Mouse (Mus musculus): Measurements from ENCODE around the gene Dpf3.

Gene Dpf3

DNA sequence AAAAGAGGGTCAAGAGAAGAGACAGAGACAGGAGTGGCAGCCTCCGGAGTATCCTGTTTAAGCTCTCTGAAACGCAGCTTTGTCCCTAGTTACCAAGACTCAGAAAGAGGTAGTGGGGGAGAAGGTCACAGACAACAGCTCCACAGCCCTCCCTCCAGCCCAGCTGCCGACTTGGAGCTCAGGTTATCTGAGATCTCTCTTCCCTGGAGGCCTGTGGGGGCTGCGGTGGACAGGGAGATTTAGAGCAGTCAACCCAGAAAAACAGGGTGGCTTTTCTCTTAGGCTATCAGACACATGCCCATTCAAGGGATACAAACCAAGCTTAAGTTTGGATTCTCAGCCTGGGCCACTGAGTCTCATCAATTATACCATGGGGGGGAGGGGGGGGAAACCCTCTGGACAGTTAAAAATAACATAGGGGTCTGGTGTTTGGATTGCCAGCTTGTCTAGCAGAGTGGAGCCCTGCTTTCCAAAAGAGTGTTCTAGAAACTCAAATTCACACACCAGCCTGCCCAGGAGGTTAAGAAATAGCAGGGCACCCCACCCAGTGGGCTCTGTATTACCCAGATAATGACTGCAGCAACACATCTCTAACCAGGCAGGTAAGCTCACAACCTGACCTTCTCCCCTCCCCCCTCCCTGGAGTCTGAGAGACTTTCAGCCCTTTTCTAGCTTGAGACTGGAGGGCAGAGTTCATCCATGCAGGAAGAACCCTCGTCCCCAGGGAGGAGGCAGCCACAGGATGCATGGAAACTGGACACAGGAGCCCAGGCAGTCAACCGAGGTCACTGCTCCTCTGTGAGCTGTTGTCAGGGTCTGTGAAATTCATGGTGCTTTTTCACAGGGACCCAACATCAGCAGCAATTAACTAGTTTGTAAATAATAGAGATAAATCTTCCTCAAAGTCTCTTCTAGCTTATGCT lies 20.7 kb downstream of the Dpf3 start:
- DNase-seq (ENCODE audit: low read depth, low spot score): no peak

DNA sequence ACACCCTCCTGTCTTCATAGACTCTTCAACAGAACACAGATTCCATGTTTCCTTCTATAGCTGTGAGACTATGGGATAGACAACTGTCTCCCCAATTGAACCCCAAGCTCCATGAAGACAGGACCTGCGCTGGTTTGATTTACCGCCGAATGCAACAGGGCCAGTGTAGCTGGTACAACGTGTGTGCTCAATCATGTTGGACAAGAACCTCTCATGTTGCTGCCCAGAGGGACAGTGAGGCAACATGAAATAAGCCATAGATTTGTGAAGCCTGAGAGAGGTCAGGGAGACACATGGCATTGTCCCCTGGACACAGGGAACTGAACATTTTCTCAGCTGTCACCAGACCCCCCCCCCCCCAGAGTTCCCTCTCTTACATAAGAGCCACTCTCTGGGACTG lies 21.5 kb downstream of the Dpf3 start:
- no peak for DNase-seq (ENCODE audit: low read depth, low spot score)

DNA sequence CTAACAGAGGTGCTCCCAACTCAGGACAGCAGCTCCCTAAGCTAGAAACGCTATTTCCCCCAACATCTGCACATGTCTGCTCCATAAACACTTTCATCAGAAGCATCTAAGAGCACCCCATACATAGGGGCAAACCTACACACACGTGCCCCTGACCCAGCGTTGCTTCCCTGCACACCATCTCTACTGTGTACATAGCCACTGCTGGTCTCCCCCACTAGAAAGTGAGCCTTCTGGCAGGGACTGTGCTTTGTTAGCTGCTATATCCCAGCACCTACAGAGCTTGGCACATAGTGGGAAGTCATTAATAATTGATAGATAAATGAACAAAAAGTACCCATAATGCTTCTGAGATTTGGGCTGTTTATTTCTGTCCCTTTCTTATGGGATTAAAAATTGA lies 27.2 kb downstream of the Dpf3 start:
- DNase-seq (ENCODE audit: low read depth, low spot score): no peak

DNA sequence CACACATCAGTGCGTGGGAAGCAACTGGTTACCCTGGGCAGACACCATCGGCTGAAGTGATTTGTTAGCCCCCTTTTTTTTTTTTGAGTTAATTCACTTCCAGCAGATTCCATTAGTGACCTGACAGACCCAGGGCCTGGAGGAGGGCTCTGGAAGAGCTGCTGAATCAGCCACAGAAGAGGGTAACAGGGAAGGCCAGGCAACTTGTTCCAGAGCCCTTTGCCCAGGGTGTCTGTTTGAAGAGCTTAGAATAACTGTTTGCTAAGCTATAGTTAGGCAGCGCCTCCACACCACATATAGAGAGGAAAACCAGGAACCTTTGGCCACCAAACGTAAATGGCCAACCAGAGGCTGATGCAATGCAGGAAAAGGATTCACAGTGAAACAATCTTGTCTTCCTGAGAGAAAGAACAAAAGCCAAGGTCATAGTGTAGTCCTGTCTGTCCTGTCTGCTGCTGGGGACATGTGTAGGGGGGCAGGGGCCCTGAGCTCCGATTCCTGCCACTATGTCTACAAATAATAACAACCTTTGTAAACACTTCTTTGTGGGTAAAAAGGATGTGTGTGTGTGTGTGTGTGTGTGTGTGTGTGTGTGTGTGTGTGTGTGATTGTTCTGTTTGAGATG lies 32.7 kb downstream of the Dpf3 start:
- no peak for DNase-seq (ENCODE audit: low read depth, low spot score)

DNA sequence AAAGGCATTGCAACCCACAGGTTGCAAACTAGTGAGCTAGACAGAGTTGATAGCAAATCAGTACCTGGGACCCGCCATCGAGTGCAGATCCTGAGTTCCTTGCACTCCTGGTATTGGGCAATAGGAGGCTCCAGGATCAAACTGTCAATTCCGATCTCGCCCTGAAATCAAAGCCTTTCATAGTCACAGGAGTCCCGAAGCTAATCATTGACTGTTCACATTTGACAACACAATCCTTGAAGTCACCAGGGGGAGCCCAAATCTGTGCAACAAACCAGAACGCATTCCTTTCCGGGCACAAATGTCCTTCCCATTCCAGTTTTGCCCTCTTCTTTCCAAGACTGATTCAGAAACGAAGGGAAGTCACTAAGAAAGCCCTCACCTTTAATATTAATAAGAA lies 35.7 kb downstream of the Dpf3 start:
- no peak for DNase-seq (ENCODE audit: low read depth, low spot score)

DNA sequence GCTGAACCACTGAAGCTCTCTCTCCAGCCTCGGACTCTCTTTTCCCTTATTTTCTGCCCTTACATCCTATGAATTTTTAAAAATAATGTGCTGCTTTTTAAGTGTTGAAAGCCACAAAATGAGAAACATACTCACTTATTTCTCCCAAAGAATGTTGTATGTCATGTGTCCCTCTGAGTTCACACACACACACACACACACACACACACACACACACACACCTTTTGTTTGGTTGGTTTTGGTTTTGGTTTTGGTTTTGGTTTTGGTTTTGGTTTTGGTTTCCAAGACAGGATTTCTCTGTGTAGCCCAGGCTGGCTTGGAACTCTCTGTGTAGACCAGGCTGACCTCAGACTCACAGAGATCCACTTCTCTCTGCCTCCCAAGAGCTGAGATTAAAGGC lies 37.0 kb downstream of the Dpf3 start:
- DNase-seq (ENCODE audit: low read depth, low spot score): no peak

DNA sequence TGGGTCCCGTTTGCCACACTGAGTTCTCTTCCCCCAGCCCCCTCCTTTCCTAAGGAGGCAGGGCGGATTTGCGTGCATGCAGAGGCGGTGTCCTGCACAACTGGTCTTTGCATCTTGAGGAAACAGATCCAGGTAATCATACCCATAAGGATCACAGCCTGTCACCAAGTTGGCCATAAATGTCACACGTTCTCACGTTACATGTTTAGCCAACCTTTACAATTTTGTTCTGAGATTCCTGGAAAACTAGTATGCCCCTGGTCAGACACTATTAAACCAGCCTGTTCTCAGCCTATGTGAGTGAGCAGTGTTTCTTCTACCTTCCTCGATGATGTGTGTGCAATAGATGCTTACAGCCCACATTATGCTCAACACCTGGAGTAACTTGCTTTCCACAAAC lies 38.3 kb downstream of the Dpf3 start:
- DNase-seq (ENCODE audit: low read depth, low spot score): no peak

DNA sequence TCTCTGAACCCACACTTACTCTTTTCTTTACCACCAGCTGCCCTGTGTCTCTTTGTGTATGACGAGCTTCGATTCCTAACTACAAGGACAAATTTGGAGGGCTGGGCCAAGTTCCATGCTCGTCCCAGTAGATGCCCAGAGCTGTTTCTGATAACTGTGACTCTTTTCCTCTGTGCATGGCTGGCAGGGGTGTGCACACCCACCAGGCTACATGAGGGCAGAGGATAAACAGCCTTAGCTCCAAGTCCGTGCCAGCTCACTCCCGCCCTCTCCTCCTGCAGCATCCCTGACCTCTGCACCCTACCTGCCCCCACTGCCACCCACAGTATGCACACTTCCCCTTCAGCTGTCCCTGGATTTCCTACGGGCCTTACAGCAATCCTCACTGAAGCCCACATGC lies 41.9 kb downstream of the Dpf3 start:
- DNase-seq (ENCODE audit: low read depth, low spot score): no peak

DNA sequence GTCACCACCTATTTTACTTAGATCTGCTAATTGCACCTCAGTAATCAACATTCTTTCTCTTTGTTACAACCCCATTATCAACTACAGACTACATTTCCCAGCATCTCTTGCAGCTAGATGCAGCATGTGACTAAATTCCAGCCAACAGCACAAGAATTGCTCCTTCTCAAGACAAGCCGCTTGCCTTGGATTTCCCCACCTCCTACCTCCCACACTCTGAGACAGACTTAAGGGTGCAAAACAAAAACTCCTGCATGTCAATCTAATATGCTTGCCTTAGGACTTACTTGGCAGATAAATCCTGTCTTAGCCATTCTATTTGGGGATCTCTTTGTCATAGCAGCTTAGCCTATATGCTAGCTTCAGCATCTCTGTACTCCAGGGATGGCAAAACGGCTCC lies 43.1 kb downstream of the Dpf3 start:
- no peak for DNase-seq (ENCODE audit: low read depth, low spot score)

DNA sequence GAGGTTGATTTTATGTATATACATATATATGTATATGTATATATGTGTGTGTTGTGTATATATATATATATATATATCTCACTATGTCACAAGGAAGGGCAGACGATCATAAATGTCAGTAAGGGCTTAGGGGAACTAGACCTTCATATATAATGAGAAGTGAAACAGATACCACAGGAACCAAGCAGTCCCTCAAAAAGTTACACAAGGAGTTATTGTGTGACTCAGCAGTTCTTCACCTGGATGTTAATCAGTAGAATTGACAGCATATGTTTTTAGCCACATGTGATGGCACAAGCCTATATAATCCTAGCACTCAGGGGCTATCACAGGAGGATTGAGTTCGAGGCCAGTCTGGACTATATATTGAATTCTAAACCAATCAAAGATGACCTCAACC lies 49.5 kb downstream of the Dpf3 start:
- no peak for DNase-seq (ENCODE audit: low read depth, low spot score)

DNA sequence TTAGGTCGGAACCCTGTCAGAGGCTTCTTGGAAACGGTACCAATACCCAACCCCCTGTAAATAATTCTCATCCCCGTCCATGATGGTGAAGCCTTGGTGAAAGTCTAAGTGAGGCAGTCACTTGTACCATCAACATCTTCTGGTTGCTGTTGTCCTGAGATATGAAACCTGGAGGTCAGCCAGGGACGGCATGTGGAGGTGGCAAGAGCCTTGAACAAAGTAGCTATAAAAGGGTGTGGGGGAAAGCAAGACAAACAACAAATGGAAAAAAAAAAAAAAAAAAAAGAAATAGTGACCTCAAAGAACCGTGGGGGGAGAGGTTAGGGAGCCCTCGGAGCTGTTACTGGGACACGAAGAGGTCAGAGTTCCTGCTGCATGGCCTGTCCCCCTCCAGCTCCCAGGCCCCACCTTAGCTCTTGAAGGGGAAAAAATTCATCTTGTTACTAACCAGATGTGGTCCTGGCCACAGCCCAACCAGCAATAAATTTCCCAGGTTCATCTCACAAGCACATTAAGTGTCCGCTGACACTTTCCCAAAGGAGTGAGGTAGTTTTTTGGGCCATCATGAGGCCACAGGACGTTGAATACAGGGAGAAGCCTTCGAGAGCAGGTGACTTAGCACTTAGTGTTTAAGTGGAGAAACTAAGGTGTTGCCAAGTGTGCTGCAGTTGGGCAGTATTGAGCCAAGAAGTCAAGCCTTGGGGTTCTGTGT lies 53.4 kb downstream of the Dpf3 start:
- no peak for DNase-seq (ENCODE audit: low read depth, low spot score)

DNA sequence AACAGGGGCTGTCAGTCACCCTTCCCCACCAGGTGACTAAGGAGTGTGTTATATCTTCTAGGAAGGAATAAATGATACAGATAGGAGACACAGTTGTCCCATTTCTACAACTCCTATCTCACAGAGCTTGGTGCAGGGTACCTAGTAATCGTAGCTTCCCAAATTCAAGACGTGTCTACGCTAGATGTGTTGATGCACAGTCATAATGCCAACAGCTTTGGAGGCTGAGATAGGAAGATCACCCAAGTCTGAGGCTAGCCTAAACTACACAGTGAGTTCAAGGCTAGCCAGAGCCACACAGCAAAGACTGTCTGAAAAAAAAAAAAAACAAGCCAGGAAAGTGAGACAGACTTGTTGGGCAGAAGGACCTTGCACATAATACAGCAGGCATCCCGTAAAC lies 54.1 kb downstream of the Dpf3 start:
- DNase-seq (ENCODE audit: low read depth, low spot score): no peak

DNA sequence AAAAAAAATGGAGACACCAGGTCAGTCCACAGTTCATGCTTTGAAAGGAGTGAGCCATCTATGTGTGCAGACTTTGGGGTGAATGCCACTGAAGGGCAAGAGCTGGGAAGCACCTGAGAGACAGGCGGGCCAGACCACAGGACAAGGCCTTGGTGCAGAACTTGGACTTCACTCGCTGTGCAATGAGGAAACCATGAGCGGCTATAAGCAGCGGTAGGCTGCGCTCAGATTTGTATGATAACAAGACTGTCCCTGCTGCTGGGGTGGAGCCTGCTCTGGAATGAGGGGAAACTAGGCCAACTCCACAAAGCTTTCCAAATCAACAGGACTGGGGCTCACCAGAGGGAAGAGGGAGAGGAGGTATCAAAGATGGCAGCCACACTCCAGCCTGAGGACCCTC lies 57.3 kb downstream of the Dpf3 start:
- DNase-seq (ENCODE audit: low read depth, low spot score): no peak

DNA sequence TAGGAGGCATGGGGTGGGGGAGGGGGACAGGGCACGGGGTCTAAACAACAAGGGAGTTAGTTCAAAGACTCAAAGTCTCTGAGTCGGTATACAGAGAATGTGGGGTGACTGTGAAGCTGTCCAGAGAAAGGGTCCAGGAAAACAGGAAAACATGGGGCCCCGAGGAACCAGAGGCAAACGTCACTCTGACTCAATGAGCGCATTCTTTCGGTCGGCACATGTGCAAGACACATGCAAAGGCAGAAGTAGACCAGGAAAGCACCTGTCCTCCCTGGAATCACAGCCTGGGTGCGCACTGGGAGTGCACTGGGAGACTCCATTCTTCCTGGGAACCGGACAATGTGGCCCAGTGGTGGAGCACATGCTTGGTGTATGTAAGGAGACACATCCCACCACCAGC lies 59.5 kb downstream of the Dpf3 start:
- no peak for DNase-seq (ENCODE audit: low read depth, low spot score)

DNA sequence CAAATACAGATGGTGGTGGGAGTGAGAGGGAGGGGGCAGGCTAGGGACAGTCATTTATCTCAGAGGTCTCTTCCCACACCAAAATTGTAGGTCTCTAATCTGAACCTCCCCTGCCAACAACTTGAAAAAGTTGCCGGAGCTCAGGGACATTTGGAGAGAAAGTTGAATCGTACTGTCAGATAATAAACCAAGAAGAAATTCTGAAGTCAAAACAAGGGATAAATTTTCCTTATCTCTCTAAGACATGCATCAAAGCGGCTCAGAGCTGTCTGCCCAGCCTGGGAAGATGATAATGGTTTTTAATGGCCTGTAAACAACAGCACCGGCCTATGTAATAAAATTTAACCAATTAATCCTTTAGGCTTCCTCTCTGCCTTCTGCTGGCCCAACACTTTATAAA lies 59.9 kb downstream of the Dpf3 start:
- no peak for DNase-seq (ENCODE audit: low read depth, low spot score)

DNA sequence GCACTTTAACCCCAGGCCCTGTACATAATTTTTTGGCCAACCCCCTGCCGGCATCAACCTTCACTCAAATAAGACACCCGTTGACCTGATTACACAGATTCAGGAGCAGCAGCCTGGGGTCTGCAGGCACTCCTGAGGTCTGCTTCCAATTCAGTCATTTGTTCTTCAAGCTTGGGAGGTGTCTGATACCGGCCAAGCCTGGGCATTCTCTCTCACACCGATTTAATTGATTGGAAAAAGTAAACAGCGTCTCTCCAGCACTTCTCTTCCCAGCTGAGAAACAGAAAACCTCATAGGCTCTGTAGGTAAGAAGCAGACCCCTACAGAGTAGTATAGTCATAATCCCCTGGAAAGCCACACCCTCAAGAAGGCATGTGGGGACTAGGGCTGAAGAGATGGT lies 61.2 kb downstream of the Dpf3 start:
- no peak for DNase-seq (ENCODE audit: low read depth, low spot score)

DNA sequence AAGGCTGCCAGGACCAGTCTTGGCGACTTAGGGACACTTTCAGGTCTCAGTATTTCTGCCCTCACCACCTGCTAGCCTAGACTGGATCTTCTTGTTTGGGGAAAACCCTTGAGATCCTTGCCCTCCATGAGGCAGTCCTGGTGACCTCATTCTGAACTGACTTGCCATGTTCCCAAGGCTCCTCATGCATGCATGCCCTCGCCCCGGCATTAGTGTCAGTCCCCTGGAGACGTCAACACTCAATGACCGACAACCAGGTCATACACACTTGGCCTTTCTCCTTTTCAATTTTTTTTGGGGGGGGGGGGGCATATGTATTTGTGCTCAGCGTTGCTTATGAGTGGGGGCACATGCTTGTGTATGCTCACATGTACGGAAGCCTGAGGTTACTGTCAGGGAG lies 61.8 kb downstream of the Dpf3 start:
- DNase-seq (ENCODE audit: low read depth, low spot score): no peak

DNA sequence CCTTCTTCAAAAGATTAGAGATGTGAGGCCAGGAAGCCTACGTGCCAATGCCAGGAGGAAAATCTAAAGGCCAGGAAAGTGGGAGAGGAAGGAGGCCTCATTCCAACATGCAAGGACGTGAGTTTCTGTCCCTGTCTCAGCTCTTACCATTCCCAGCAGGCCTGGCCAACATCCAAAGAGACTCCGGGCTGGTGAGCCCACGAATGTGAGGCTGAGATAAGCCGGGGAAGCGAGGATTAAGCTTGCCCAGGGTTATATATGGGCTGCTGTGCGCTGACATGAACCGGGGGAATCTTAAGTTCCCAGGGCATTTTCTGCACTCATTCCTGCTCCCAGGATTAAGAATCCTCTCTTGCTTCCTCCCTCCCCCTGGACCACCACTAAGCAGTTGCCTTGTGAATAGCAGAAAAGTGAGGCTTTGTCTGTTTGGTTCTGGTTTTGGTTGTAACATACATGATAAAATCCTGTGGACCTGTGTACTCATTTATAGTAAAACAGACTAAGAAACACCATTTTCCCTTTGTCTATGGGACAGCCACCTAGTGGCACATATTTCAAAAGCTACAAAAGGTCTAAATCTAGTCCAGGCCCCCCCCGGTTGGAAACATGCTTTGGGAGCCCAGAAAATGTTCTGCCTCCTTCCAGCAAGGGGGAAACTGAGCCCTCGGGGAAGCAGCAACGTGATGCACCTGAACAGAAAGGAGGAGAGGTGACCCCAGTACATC lies 62.6 kb downstream of the Dpf3 start:
- no peak for DNase-seq (ENCODE audit: low read depth, low spot score)

DNA sequence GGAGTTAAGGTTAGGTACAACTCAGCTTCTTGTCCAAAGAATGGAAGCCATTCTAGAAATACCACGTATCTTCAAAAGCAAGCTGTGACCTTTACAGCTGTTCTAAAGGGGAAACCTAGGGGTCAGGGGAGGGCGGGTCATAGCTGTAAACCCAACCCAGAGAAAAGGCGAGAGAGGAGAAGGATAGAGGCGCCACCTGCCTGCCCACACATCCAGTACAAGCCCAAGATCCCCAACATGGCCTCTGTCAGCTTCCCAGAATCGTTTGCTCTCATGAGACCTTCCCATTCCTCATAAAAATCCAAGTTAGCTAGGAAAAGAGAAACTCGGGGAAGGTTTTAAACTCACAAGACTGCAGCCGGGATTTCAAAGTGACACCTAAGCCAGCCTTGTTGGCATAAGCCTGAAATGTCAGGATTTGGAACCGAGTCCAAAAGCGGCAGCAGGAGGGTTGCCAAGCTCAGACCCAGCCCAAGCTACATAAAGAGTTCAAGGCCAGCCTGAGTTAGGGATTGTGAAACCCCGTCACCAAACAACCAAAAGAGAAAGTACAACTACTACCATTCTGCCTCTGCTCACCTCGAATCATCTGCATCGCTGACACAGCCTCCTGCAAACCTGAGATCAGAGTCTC lies 63.3 kb downstream of the Dpf3 start:
- DNase-seq (ENCODE audit: low read depth, low spot score): no peak

DNA sequence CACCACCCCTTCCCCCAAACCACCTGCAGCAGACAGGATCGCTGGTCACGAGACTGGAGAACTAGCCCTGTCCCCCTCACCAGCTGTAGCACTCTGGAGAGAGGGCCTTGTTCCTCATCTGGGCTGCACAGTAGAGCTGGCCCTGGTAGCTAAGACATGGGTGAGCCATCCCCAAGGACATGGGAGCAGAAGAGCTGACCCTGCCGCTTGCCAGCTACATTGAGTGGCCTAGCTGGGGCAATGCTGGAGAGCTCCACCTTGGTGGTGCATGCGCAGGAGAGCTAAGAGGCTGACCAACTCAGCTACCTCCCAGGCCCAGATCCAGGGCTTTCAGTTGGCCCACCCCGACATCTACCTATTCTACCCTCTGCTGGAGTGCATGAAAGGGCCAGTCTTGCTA lies 67.2 kb downstream of the Dpf3 start:
- DNase-seq (ENCODE audit: low read depth, low spot score): no peak

DNA sequence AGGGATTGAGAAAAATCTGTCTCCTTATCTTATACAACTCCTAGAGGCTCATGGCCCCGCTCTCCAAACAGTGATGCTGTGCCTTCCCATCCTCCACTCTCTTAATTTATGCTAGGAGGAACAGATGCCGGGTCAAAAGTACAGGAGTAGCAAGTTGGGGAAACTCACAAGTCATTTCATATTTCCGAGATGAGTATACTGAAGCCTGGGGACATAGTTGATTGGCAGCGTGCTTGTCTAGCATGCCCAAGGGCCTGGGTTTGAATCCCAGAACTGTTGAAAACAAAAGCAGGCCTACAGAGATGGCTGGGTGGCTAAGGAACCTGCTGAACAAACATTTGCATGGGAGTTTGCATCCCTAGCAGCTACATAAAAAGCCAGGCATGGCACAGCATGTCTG lies 72.3 kb downstream of the Dpf3 start:
- no peak for DNase-seq (ENCODE audit: low read depth, low spot score)

DNA sequence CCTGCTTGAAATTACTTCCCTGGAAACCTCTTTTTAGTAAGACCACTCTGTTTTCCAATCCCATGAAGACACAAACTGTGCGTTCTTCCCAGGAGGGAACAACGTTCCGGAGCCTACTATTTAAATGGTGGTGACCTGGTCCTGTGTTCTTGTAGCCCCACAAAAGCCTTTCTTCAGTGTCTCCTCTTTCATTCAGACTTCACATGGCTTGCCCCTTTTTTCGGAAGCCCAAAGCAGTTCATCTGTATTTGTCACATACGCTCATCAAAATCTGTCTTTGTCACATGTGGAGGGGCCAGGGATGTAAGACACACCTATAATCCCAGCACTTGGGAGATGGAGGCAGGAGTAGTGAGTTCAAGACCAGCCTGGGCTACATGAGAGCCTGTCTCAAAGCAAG lies 73.8 kb downstream of the Dpf3 start:
- DNase-seq (ENCODE audit: low read depth, low spot score): no peak

Data from embryo, embryonic 11.5 days (tissue).